Mouse (Mus musculus) forebrain, postnatal 0 days (tissue): ENCODE results near the gene Selenom. TPM values are rescaled to one million over a fixed set of nuclear protein-coding genes. Genes with fewer than 3 reads are reported as not detected.

Experiments used
- ATAC-seq: fragments of 200-750 bp; cut with Nextera tagmentation; 2 replicates; pipeline ENCODE4 v1.8.0; 2017; ENCODE audit warnings: mild to moderate bottlenecking, moderate library complexity
- DNase-seq: peaks from one replicate; pipeline ENCODE4 v3.0.0-alpha.2; 2015
- H3K27ac ChIP-seq: fragments of 300-500 bp; sonication (generic); 2 replicates; pipeline ENCODE4 v1.5.1; 2014; ENCODE audit warnings: low read depth, mild to moderate bottlenecking, antibody characterized with exemption, low read length, moderate library complexity, mixed read lengths
- H3K27me3 ChIP-seq: fragments of 300-500 bp; sonication (generic); 2 replicates; pipeline ENCODE4 v1.6.1; 2014; ENCODE audit warnings: mild to moderate bottlenecking, low read length, mixed read lengths; ENCODE audit not compliant: insufficient read depth
- H3K36me3 ChIP-seq: fragments of 300-500 bp; sonication (generic); 2 replicates; pipeline ENCODE4 v1.6.1; 2014; ENCODE audit warnings: mild to moderate bottlenecking, moderate library complexity; ENCODE audit not compliant: insufficient read depth
- H3K4me1 ChIP-seq: fragments of 300-500 bp; sonication (generic); 2 replicates; pipeline ENCODE4 v1.6.1; 2014; ENCODE audit warnings: antibody characterized with exemption; ENCODE audit not compliant: insufficient read depth
- H3K4me2 ChIP-seq: fragments of 300-500 bp; sonication (generic); 2 replicates; pipeline ENCODE4 v1.6.1; 2014; ENCODE audit warnings: low read depth, mild to moderate bottlenecking, moderate library complexity
- H3K4me3 ChIP-seq: fragments of 300-500 bp; sonication (generic); 2 replicates; pipeline ENCODE4 v1.5.1; 2014; ENCODE audit warnings: low read depth, low read length, mixed read lengths
- H3K9ac ChIP-seq: fragments of 300-500 bp; sonication (generic); 2 replicates; pipeline ENCODE4 v1.6.1; 2014; ENCODE audit warnings: mild to moderate bottlenecking
- H3K9me3 ChIP-seq: fragments of 300-500 bp; sonication (generic); 2 replicates; pipeline ENCODE4 v1.6.1; 2016; ENCODE audit warnings: low read length
- CTCF ChIP-seq: sonication (generic); IDR thresholded peaks from 2 replicates; pipeline ENCODE4 v1.5.1; 2016; ENCODE audit warnings: antibody characterized with exemption, control low read depth, low read depth
- WGBS: fragments of 180-500 bp; shearing (Covaris S2); extraction: QIAGEN DNeasy Blood & Tissue Kit; methylation state at CpG from one replicate; pipeline ENCODE4 v1.1.7; 2014; 5-methylcytosine and 5-hydroxymethylcytosine counted together
- polyA plus RNA-seq: library from polyadenylated mRNA; unstranded; fragments of >200 nt; fragmentation: Nextera tagmentation; extraction: Ambion mirVana; gene quantifications from 2 replicates; pipeline ENCODE4 v1.2.1, GENCODE M21; 2015
- total RNA-seq: library from RNA; depleted of rRNA; stranded (reverse); fragments of >200 nt; gene quantifications from 2 replicates; pipeline ENCODE4 v1.2.3, GENCODE M21; 2014

The Selenom gene
- total and polyA plus RNA-seq, 2 experiments from 2014 or later, result 119 to 227 TPM

DNA sequence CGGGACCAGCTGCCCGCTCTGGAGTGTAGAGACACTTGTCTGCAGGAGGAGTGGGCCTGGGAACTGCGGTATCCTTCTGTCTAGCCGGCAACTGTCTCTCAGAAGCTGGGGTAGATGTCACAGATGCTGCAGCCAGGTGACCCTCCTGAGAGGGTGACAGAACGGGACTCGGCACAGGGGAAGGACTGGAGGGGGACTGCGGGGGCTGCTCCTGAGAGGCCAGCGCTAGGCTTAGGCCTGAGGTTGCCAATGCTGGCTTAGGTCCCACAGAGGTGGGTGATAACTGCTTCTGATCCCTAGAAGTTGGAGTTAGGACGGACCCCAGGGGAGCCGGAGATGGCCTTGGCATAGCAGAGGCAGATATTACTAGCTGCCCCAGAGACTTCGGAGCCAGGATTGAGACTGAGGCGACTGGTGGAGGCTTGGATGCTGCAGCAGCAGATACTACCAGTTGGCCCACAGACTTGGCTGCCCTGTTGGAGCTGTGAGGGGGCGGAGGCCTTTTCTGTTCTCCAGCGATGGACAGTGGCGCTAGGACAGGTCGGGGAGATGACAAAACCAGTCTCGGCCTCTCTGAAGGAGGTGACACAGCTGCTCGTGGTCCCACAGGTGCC, 11.9 kb upstream of the Selenom start:
- H3K4me2 ChIP-seq, result no peak overlapping the region
- ATAC-seq (no peak), DNase-seq (no peak)
- no peak overlapping the region for H3K27ac ChIP-seq
- WGBS, result 79% methylated on average over 18 of the region's 18 CpGs
- no peaks in the 10 kb centered on the region for H3K4me1 ChIP-seq
- no peak for TF ChIP-seq CTCF
- H3K9ac ChIP-seq, result no peak overlapping the region
- H3K27me3 ChIP-seq, result no peaks in the 10 kb centered on the region
- H3K9me3 ChIP-seq, result no peaks in the 10 kb centered on the region
- no peak overlapping the region for H3K4me3 ChIP-seq
- no peaks in the 10 kb centered on the region for H3K36me3 ChIP-seq

DNA sequence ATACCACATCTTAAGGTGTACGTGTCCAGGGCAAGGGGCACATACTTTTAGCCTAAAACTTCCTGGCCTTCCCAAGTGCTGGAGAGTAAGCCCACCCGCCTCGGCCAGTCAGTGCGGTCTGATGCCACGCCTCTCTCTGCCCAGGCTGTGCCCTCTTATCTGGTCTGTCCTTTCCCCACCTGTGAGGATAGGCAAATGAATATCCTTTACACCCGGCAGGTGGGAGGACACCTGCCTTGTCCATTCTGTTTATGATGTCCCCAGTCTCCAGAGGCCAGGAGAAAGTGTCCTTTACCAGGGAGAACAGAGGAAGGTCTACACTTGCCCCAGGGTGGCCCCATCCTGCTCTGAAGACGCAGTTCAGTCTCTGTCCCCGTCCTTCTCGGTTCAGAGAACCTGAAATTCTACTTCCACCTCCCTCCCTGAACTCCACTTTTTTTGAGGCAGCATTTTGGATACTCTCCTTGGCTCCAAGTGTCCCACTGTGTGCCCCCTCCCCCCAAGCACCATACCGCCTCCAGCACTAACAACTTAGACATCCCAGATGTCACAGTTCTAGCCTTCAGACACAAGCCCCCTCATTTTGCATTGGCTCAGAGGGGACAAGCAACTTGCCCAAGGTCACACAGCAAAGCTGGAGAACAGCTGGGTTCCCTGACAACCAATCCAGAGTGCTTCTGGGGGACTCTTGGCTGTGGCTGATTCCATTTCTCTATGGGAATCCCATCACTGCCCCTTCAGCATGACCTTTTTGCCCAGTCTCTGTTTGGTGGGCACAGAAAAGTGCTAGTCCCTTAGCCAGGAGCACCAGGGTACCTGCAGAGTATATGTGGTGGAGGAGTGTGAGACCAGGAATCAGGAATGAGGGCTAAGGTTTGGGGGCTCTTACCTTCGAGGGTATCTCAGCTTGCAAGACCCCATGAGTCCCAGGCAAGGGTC, 10.5 kb upstream of the Selenom start:
- H3K36me3 ChIP-seq, result no peaks in the 10 kb centered on the region
- H3K4me2 ChIP-seq, result peak overlapping the region; percentile 44
- H3K27me3 ChIP-seq, result no peaks in the 10 kb centered on the region
- peak; percentile 23; the same call in 1 of the 2 replicates for ATAC-seq
- no peak for DNase-seq
- WGBS, result 67% methylated on average over 11 of the region's 11 CpGs
- H3K4me3 ChIP-seq, result peak overlapping the region; percentile 35
- H3K9ac ChIP-seq, result peak overlapping the region; percentile 51
- no peak for TF ChIP-seq CTCF
- H3K27ac ChIP-seq, result no peak overlapping the region
- no peaks in the 10 kb centered on the region for H3K9me3 ChIP-seq
- no peaks in the 10 kb centered on the region for H3K4me1 ChIP-seq

DNA sequence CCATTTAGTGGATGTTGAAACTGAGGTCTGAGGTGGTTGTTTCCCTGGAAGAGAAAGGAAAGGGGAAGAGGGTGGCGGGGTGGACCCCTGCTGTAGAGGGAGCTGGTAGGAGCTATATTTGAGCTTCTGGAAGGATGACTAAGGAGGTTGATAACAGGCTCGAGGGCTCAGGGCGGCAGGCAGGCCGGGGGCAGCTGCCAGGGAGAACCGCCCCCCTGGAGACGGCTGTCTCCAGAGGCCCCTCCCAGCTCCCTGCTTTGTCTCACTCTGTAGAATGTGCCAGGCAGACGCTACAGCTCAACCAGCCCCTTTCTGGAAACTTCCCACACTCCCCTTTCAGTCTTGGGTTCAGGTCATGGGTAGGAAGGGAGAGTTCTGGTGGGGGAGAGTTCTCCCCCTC, 6.3 kb upstream of the Selenom start:
- Histone ChIP-seq H3K9ac (no peak overlapping the region), H3K36me3 (no peaks in the 10 kb centered on the region), H3K4me3 (no peak overlapping the region), H3K4me1 (no peaks in the 10 kb centered on the region), H3K4me2 (no peak overlapping the region), H3K27me3 (no peaks in the 10 kb centered on the region), H3K27ac (no peak overlapping the region), H3K9me3 (no peaks in the 10 kb centered on the region)
- DNase-seq (no peak), ATAC-seq (no peak)
- TF ChIP-seq CTCF, result no peak
- 50% methylated on average over 7 of the region's 7 CpGs for WGBS

- TF ChIP-seq CTCF, result no peak
- H3K4me1 ChIP-seq, result 0 out of 2 replicates have a peak, but pooled peaks cover 7% of the 10 kb centered on the region
- 68% methylated on average over 8 of the region's 8 CpGs for WGBS
- no peaks in the 10 kb centered on the region for H3K27me3 ChIP-seq
- DNase-seq, result no peak
- H3K4me3 ChIP-seq, result no peak overlapping the region
- H3K9ac ChIP-seq, result no peak overlapping the region
- no peaks in the 10 kb centered on the region for H3K9me3 ChIP-seq
- no peak overlapping the region for H3K27ac ChIP-seq
- no peaks in the 10 kb centered on the region for H3K36me3 ChIP-seq
- H3K4me2 ChIP-seq, result no peak overlapping the region
- ATAC-seq, result no peak
Observed at GRCm38 (mm10) chr11:3509181-3510085, 5.1 kb upstream of the Selenom start.

DNA sequence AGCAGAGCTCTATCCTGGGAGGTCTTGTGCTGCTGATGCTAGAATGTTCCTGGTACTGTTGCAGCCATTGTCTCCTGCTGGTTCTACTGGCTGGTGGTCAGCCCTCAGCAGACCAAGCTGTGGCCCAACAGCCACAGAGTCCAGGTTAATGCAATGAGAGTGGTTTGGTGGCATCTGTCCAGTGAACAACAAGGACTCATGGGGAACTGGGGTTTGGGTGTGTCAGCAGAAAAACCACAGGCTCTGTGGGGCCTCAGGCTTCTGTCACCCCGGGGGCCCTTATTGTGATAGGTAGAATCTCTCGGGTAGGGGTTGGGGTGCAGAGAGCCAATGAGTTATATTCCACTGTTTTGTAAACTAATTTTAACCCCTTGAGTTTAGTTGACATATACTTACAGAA, 4.2 kb upstream of the Selenom start:
- Histone ChIP-seq H3K4me1 (0 out of 2 replicates have a peak, but pooled peaks cover 7% of the 10 kb centered on the region), H3K27ac (no peak overlapping the region), H3K9ac (no peak overlapping the region), H3K36me3 (no peaks in the 10 kb centered on the region), H3K9me3 (no peaks in the 10 kb centered on the region), H3K4me2 (no peak overlapping the region), H3K4me3 (no peak overlapping the region), H3K27me3 (no peaks in the 10 kb centered on the region)
- DNase-seq (no peak), ATAC-seq (no peak)
- 76% methylated on average over 2 of the region's 2 CpGs for WGBS
- no peak for TF ChIP-seq CTCF

GRCm38 (mm10) chr11:3513291-3513690, 1.2 kb upstream of the Selenom start:
- no peak for TF ChIP-seq CTCF
- 91% methylated on average over 6 of the region's 6 CpGs for WGBS
- Histone ChIP-seq H3K9me3 (no peaks in the 10 kb centered on the region), H3K4me1 (0 out of 2 replicates have a peak, but pooled peaks cover 10% of the 10 kb centered on the region), H3K27me3 (no peaks in the 10 kb centered on the region), H3K4me3 (no peak overlapping the region), H3K27ac (no peak overlapping the region), H3K4me2 (no peak overlapping the region), H3K9ac (no peak overlapping the region), H3K36me3 (no peaks in the 10 kb centered on the region)
- DNase-seq, result no peak
- ATAC-seq, result no peak
